Mouse (Mus musculus): Measurements from ENCODE around the gene Cyp4f37.

Cyp4f37 gene

DNA sequence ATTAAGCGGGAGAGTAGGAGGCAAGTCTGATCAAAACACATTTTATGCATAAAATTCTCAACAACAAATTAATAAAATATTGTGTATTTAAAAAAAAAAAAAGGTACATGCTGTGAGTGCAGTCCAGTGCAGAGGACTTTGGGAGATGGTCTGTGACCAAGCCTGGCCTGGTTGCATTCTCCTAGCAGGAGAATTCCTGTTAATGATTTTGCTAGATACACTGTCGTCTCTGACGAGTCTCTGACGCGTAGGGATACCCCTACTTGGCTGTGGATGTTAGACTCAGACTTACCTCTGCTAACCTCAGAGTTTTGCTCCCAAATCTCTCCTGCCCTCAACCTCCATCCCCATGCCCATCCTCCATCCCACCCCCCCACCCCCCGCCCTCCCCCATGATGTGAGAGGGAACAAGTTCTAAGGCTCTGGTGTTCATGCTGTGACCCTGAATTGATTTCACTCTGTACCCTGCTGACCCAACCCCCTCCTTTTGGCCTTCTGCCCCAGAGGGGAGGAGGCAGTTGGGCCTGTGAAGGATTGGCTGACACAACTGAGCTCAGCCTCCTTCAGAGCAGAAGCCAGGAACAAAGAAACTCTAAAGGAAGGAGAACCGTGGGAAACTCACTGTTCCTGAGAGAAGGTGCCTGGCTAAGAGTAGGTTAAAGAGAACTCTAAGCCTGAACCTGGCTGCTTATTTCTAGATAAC lies 64.1 kb downstream of the Cyp4f37 start, which contains the start of gene Cyp4f15:
Gene Cyp4f15, plus strand, starts transcription at position 580 of the 703 bp plus-strand sequence.
- DNase-seq (ENCODE audit: low spot score): no peak

Measured in spleen, adult 12 weeks (tissue).